ENCODE assay signal across 8 mouse cellular contexts in genomic region chr19:58762848-58763541, GRCm38 (mm10). TPM values are rescaled to one million over a fixed set of nuclear protein-coding genes. Genes with fewer than 3 reads are reported as not detected.
DNase-seq lines count a peak whose midpoint lies in the region; ATAC-seq and TF ChIP-seq lines count a peak whose summit lies in the region.

No protein-coding gene starts in this region.

- WGBS in hindbrain, embryonic 13.5 days, result 10% methylated on average over 12 of the region's 12 CpGs
- 16% methylated on average over 12 of the region's 12 CpGs for WGBS in lung, postnatal 0 days

- H3K9ac ChIP-seq in CH12.LX (ENCODE audit: insufficient read depth, low read depth), result no peak overlapping the region
- H3K9ac ChIP-seq in hindbrain, embryonic 13.5 days, result 0 out of 2 replicates have a peak overlapping the region, but pooled peaks have one; percentile 29
- no peak overlapping the region for H3K9ac ChIP-seq in lung, postnatal 0 days (replicated peaks; ENCODE audit: low read depth)

- TF ChIP-seq POLR2A in CH12.LX (IDR thresholded peaks at IDR 0.05; ENCODE audit: low read depth, low read length), result no peak

- peaks cover 8 to 14% of the 10 kb centered on the region in 2 experiments; a peak in 3 of 4 replicates for H3K4me1 ChIP-seq in CH12.LX (ENCODE audit: control insufficient read depth in 1 of 2, insufficient read depth in 2 of 2)
- H3K4me1 ChIP-seq in hindbrain, embryonic 13.5 days (replicated peaks), result peaks cover 10% of the 10 kb centered on the region
- no peaks in the 10 kb centered on the region for H3K4me1 ChIP-seq in lung, postnatal 0 days (ENCODE audit: insufficient read depth, low read depth, low read length)

- H3K27me3 ChIP-seq in CH12.LX (replicated peaks), result no peaks in the 10 kb centered on the region
- peaks cover 28% of the 10 kb centered on the region; the same call in 1 of the 2 replicates for H3K27me3 ChIP-seq in hindbrain, embryonic 13.5 days
- no peaks in the 10 kb centered on the region for H3K27me3 ChIP-seq in lung, postnatal 0 days (replicated peaks; ENCODE audit: insufficient read depth, low read length)

- no peak overlapping the region for H3K4me3 ChIP-seq in CH12.LX (replicated peaks in 1 of 3; ENCODE audit: low read depth in 2 of 3, low read length in 2 of 3, poor library complexity in 1 of 3)
- no peak overlapping the region for H3K4me3 ChIP-seq in hindbrain, embryonic 13.5 days
- H3K4me3 ChIP-seq in lung, postnatal 0 days (ENCODE audit: low read depth, low read length), result no peak overlapping the region

- in situ Hi-C loops in CH12.LX (cut with MboI; ENCODE audit: low pct_ligation_motif_present, low pct_unique_long_range_greater_than_20kb, low sequenced_read_pairs), result no loop called here

- no peak for TF ChIP-seq EP300 in CH12.LX (IDR thresholded peaks at IDR 0.05; ENCODE audit: low read length)
- TF ChIP-seq EP300 in lung, postnatal 0 days (IDR thresholded peaks at IDR 0.05), result no peak

- H3K27ac ChIP-seq in CH12.LX (ENCODE audit: insufficient read depth, low read depth), result no peak overlapping the region
- no peak overlapping the region for H3K27ac ChIP-seq in hindbrain, embryonic 13.5 days
- H3K27ac ChIP-seq in lung, postnatal 0 days (ENCODE audit: low read length), result no peak overlapping the region

- dilution Hi-C loops in CH12.LX (cut with MboI; ENCODE audit: extremely low pct_ligation_motif_present, extremely low pct_unique_long_range_greater_than_20kb, low sequenced_read_pairs), result no loop called here

- H3K36me3 ChIP-seq in CH12.LX (replicated peaks in 1 of 2; ENCODE audit: control insufficient read depth in 1 of 2, insufficient read depth in 1 of 2, low read length in 1 of 2), result no peaks in the 10 kb centered on the region
- H3K36me3 ChIP-seq in hindbrain, embryonic 13.5 days, result no peaks in the 10 kb centered on the region
- H3K36me3 ChIP-seq in lung, postnatal 0 days (ENCODE audit: insufficient read depth, low read length), result no peaks in the 10 kb centered on the region

- peak; percentile 59; the same call in 1 of the 2 replicates for ATAC-seq in hindbrain, embryonic 13.5 days (ENCODE audit: low FRiP score)
- peak; percentile 67 for ATAC-seq in lung, postnatal 0 days
- ATAC-seq in megakaryocyte-erythroid progenitor cell, adult 5-6 weeks (replicated peaks; ENCODE audit: low FRiP score, low TSS enrichment, poor library complexity, severe bottlenecking), result no peak

- no peak overlapping the region for H3K4me2 ChIP-seq in CH12.LX (ENCODE audit: insufficient read depth, low read depth, poor library complexity, severe bottlenecking)
- peak overlapping the region; percentile 27; the same call in 1 of the 2 replicates for H3K4me2 ChIP-seq in hindbrain, embryonic 13.5 days
- no peak overlapping the region for H3K4me2 ChIP-seq in lung, postnatal 0 days (replicated peaks; ENCODE audit: low read depth, low read length)

- no peaks in the 10 kb centered on the region for H3K9me3 ChIP-seq in CH12.LX (replicated peaks; ENCODE audit: low read length)
- no peaks in the 10 kb centered on the region for H3K9me3 ChIP-seq in hindbrain, embryonic 13.5 days
- no peaks in the 10 kb centered on the region for H3K9me3 ChIP-seq in lung, postnatal 0 days (ENCODE audit: low read length)

- TF ChIP-seq CTCF in CH12.LX (conservative IDR thresholded peaks at IDR 0.05 in 1 of 2, IDR thresholded peaks at IDR 0.05 in 1 of 2; ENCODE audit: low read depth in 2 of 2, low read length in 2 of 2), result peak; percentile 24 to 97; a peak in 3 of 4 replicates
- peak; percentile 91 for TF ChIP-seq CTCF in lung, postnatal 0 days (IDR thresholded peaks at IDR 0.05)

- DNase-seq in CH12.LX (ENCODE audit: extremely low read depth), result peak; percentile 29
- peak; percentile 9 for DNase-seq in cerebellum, adult 9-10 months
- DNase-seq in frontal cortex, postnatal 10 days (ENCODE audit: low spot score in 2 of 2), result peak; percentile 56 to 65
- DNase-seq in layer of hippocampus, postnatal 14 days (ENCODE audit: low spot score in 2 of 2), result peak; percentile 69 to 76
- DNase-seq in lung, postnatal 0 days (ENCODE audit: low spot score), result peak; percentile 60
- peak; percentile 54 for DNase-seq in retina, postnatal 7 days (ENCODE audit: low read depth, low spot score)

- no peaks in the 10 kb centered on the region for H3K79me2 ChIP-seq in CH12.LX (replicated peaks; ENCODE audit: control insufficient read depth, extremely low read depth, insufficient read depth, poor library complexity, severe bottlenecking)

- peak; percentile 66 for TF ChIP-seq RAD21 in CH12.LX (IDR thresholded peaks at IDR 0.05; ENCODE audit: low read depth, low read length)

TF ChIP-seq in CH12.LX, 34 proteins besides CTCF, POLR2A, EP300 and RAD21:
- TF ChIP-seq NELFE (IDR thresholded peaks at IDR 0.05; ENCODE audit: low read depth, low read length) (peak; percentile 33; the same call in 1 of the 2 replicates), USF1 (IDR thresholded peaks at IDR 0.05; ENCODE audit: low read depth, low read length) (no peak), SMC3 (IDR thresholded peaks at IDR 0.05; ENCODE audit: low read depth, low read length) (peak; percentile 84)

RNA-seq across cellular contexts. Expression of gene Pnliprp2, which starts 3.5 kb away (rescaled TPM):
- 0.08 and 0.13 TPM in 2 replicates for total RNA-seq in CH12.LX (2012; rRNA removed)
- total RNA-seq in CH12.LX (2014; rRNA removed), result 0.30 and 0.38 TPM in 2 replicates
- 0.14 TPM in 1 of 2 replicates, not detected in the other for polyA plus RNA-seq in CH12.LX (2012; ENCODE audit: insufficient read length, low read depth)
- polyA plus RNA-seq in hindbrain, embryonic 13.5 days (2015; fragmentation: Nextera tagmentation; extraction: Ambion mirVana), result not detected in 2 replicates
- total RNA-seq in layer of hippocampus, postnatal 14 days (2021), result not detected
- 0.10 and 0.23 TPM in 2 replicates for polyA plus RNA-seq in lung, postnatal 0 days (2015; fragmentation: Nextera tagmentation; extraction: Ambion mirVana)
- not detected in 2 replicates for total RNA-seq in megakaryocyte-erythroid progenitor cell, adult 5-6 weeks (2014; fragmentation: Nextera tagmentation)
- total RNA-seq in megakaryocyte-erythroid progenitor cell, adult 5-6 weeks (2017), result not detected in 2 replicates

RNA-seq across cellular contexts. Expression of gene 1700019N19Rik, which starts 31.3 kb away (rescaled TPM):
- total RNA-seq in CH12.LX (2012; rRNA removed) (1.1 and 1.4 TPM in 2 replicates), CH12.LX (2014; rRNA removed) (0.53 and 0.83 TPM in 2 replicates)
- polyA plus RNA-seq in CH12.LX (2012; ENCODE audit: insufficient read length, low read depth), result 0.50 and 0.89 TPM in 2 replicates
- not detected in 2 replicates for polyA plus RNA-seq in hindbrain, embryonic 13.5 days (2015; fragmentation: Nextera tagmentation; extraction: Ambion mirVana)
- under 1 TPM; 0.35 to 0.41 TPM for total RNA-seq in layer of hippocampus, postnatal 14 days (2021)
- polyA plus RNA-seq in lung, postnatal 0 days (2015; fragmentation: Nextera tagmentation; extraction: Ambion mirVana), result not detected in 2 replicates
- not detected in 2 replicates for total RNA-seq in megakaryocyte-erythroid progenitor cell, adult 5-6 weeks (2014; fragmentation: Nextera tagmentation)
- not detected in 2 replicates for total RNA-seq in megakaryocyte-erythroid progenitor cell, adult 5-6 weeks (2017)

RNA-seq across cellular contexts. Expression of gene Pnliprp1, which starts 34.3 kb away (rescaled TPM):
- total RNA-seq in CH12.LX (2012; rRNA removed), result not detected in 2 replicates
- total RNA-seq in CH12.LX (2014; rRNA removed), result not detected in 2 replicates
- not detected in 2 replicates for polyA plus RNA-seq in CH12.LX (2012; ENCODE audit: insufficient read length, low read depth)
- 0.13 and 9.9 TPM in 2 replicates for polyA plus RNA-seq in hindbrain, embryonic 13.5 days (2015; fragmentation: Nextera tagmentation; extraction: Ambion mirVana)
- not detected for total RNA-seq in layer of hippocampus, postnatal 14 days (2021)
- polyA plus RNA-seq in lung, postnatal 0 days (2015; fragmentation: Nextera tagmentation; extraction: Ambion mirVana), result 7.8 and 8.1 TPM in 2 replicates
- total RNA-seq in megakaryocyte-erythroid progenitor cell, adult 5-6 weeks (2014; fragmentation: Nextera tagmentation), result not detected in 2 replicates
- total RNA-seq in megakaryocyte-erythroid progenitor cell, adult 5-6 weeks (2017), result not detected in 2 replicates

Comparison
In these comparisons a context has a peak if more than half of its experiments do, and no peak if none do; other contexts are left out.
1. DNase-seq: peak in every context shown above with its lines; median percentile 72 in layer of hippocampus, postnatal 14 days; 60 in frontal cortex, postnatal 10 days; 60 in lung, postnatal 0 days; 54 in retina, postnatal 7 days; 29 in CH12.LX; 9 in cerebellum, adult 9-10 months.